Mouse (Mus musculus) fat pad, adult 2 months (tissue): Measurements from ENCODE around the gene Itm2b.

Experiments used
- DNase-seq: peaks from one replicate; pipeline ENCODE4 v3.0.0-alpha.2; 2011; ENCODE audit warnings: low read depth, low spot score; ENCODE audit errors: extremely low read depth

Itm2b gene

DNA sequence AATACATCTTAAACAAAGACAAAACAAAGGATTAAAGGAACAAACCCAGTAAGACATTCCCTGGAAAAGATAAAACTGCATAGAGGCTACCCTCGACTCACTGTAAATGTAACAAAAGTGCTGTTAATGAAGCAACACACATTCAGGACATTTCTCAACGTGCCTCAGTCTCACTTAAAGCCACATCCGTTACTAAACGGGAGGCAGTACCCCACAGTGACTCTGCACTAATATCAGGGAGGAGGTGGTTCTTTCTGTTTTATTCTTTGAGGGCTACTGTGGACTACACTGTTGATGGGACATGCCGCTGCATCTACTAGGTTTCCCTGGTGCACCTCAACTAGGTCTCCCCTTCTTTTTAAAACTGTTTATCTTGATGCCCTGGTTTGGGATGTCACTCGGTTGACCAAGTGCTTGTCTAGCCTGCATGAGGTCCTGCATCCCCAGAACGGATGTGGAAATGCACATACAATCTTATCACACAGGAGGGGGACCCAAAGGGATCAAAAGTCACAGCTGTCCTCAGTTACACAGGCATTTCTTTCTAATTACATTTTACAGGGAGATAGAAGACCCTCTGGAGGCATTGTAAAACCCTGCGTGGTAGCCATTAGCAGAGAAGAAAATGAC lies 13.4 kb upstream of the Itm2b start:
- DNase-seq: no peak

DNA sequence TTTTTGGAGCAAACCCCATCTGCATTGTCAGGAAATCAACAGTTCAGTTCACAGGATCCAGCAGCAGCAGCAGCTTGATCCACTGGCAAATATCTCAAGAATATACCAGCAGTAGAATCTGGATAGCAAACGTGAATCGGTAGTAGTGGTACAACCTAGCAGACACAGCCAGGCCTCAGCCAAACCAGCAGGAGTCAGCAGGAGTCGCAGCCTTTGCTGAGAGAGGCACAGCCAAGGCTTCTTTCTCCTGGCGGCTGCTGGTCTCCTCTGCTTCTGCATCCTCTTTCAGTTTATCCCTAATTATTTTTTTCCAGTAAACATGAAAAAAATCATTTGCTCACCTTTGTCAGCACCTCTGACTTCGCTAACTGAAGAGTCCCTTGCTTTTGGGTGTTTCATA lies 10.7 kb upstream of the Itm2b start:
- no peak for DNase-seq

DNA sequence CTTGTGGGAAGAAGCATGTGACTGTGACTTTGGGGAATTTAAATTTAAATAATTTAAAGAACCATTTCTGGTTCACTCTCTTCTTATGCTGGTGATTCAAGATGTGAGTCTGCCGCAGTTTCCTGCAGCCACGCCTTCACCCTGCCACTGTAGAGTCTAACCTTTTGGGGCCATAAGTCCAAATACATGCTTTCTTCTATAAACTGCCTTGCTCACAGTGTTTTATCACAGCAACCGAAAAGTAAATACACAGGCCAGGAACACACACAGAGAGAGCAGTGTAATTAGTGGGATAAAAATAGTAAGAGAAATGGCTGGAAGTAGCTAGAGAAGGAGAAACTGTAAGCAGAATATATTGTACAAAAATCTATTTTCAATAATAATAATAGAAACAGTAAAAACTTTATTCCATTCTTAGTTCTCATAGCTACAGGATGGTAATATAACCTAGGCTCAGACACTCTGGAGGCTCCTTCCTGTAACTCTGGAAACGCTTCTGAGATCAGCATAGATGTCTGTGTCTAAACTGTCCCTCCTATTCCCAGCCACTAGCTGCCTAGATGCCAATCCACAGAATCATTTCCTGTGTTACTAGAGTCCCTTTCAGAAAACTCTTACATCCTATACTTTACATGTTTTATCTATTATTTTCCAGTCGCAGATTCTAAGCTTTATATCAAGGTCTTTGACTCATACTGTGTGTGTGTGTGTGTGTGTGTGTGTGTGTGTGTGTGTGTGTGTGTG lies 9.3 kb upstream of the Itm2b start:
- no peak for DNase-seq

DNA sequence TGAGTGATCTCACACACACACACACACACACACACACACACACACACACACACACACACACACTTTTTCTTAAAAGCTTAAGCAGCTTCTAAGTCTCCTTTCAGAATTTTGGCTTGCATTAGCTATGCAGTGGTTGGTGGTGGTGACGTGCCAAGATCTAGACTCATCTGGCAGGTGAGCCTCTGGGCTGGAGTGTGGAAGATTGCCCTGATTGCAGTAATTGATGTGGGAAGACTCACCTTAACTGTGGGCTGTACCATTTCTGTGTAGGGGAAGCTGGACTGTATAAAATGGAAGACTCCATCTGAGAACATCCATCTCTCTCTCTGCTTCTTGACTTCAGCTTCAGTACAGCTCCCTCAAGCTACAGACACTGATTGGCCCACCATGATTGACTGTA lies 6.4 kb upstream of the Itm2b start:
- peak; percentile 85 for DNase-seq

DNA sequence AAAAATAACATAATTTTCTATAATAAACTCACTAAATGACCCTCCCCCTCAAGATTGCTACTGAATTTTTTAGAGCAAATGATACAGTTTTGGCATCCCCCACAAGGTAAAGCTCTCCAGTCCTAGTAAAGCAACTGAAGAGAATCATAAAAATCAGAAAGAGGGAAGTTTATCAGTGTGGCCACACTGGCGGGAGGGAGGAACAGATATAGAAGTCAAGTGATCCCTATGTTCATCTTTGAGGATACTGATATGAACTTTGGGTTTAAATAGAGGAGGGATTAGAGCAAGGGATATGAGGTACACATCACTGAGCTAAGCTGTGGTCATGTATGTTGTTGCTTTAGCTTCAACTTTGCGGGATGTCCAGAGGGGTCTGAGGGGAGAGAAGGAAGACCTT lies 5.1 kb upstream of the Itm2b start:
- DNase-seq: no peak

DNA sequence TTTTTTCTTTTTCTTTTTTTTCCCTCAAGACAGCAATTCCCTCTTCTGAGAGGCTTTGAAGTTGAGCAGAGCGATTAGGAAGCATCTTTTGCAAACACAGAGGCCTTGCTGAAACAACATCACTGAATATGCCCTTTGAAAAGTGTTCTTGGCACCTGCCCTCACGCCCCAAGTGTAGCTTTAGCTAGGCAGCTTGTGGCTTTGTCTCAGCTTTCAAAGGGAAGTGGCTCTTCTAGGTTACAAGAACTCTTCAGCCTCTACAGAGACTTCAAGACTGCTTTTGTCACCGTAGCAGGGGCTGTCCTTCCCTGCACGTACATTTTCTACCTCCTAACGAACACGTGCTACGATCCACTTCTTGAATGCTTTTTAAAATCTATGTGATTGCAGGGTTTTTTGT lies 4.0 kb upstream of the Itm2b start:
- no peak for DNase-seq

DNA sequence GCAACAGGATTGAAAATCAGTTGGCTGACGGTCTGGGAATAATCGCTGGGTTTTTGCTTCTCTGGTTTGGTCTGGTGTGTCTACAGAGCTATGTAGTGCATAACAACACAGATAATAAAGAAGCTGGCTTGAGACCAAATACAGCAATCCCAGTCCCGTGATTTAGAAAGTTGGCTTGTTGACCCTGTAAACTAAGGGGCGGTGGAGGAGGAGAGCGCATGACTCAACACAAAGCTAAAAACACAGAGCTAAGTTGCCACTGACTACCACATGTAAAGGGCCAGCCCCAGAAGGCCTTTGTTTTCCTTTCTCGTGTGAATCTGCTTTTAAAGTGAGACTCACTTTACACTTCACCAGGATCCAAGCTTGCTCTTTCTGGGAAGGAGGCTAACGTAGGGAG lies 3.5 kb upstream of the Itm2b start:
- no peak for DNase-seq

DNA sequence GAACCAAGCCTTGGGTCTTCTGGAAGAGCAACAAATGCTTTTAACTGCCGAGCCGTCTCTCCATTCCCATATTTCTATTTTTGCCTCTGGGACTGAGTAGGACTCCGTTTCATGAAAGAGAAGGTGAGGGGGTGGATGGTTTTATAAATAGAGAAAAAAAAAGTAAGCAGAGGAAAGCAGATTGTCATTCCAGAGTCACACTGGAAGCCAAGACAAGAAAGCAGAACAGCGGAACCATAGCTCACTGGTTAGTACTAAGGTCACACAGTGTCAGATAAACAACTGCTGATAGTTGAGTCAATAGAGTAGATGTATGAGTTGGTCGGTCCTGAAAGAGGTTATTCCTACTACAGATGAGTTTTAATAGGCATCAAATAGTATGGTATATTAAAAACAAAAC lies 1.4 kb upstream of the Itm2b start:
- no peak for DNase-seq

DNA sequence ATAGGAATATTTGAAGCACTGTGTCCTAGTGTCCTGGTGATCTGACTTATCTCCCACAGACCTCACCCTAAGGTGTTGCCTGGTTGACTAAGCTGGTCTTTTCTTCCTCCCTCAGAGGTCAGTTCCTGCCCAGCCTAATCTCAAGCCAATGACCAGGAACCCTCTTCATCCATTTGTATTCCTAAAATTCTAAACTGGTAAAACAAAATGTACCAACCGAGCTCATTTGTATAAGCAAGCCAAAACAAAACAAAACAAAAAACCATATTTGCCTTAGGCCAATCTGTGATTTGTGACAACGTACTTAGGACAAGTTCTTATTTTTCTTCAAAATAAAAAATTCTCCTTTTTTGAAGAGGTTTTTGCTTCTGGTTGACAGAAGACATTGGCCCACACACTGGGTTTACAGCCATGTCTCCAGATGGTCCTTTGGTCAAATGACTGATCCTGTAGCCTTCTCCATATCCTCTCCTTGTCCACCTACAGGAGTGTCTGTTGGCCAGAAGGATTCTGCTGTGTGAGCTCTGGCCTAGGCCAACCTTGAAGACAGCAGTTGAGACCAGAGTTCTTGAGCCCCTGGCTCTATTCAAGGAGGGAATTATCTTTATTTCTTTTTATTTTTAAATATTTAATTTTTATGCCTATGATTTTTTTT lies 758 bp upstream of the Itm2b start:
- no peak for DNase-seq

DNA sequence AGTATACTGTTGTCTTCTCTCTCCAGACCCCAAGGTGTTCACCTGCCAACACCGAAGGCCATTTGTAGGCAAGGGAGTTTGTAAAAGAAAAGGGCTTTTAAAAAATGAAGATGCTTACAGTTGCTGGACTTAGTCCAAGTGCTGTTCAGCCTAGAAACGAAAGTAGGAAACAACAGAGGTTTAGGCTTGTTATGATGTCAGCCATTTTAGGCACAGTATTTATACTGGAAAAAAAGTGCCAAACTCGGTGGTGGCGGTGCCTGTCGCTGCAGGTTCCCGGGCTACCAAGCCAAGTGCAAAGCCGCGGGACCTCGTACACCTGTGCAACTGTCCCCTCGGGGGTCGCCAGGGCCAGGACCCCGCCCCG lies 560 bp downstream of the Itm2b start:
- no peak for DNase-seq

DNA sequence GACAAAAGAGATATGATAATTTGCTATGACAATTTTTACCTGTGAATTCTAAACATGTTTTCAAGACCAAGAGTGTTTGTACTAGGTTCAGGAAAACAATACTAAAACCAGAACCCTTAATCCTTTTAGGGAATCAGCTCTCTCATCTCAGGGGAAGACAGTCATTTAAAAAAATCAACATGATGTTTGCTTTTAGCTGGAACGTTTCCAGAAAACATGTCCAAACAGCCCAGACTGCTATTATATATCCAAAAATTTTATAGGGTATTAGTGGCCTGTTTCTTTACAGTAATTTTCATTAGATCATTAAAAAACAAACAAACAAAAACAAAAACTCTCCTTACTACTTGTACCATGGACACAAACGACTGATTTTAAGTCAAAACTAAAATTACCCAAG lies 1.3 kb downstream of the Itm2b start:
- no peak for DNase-seq

DNA sequence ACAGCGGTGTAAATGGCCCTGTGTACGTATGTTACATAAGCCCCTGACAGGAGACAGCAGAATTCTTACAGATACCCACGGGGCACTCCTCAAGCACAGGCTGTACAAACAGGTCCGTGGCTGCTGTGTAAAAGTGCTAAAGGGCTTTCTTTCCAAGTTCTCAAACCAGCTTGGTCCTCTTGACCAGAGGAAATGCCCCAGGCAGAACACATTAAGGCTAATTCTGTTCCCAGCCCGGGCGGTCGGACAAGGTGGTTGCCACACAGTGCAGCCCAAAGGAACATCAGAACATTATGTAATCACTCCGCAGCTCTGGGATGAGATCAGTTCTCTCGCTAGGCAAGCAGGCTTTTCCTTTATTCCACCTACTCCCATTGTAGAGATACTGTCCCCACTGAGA lies 2.4 kb downstream of the Itm2b start:
- peak; percentile 92 for DNase-seq

DNA sequence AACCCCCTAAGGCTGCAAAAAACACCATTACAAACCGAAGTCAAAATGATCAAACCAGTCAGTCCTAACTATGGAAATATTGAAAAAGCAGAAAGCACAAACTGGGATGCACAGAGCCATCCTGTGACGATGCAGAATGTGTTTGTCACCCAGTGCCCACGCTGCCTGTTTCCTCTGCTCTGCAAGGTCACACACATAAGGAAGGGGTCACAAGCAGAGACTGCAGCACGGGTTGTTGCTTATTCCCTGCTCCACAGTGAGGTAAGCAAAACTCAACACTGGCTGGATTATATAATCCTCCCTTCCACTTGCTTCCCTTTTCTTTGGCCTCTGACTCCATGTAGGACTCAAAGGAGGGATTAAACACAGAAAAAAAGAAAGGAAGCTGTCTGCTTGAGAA lies 3.5 kb downstream of the Itm2b start:
- DNase-seq: no peak

DNA sequence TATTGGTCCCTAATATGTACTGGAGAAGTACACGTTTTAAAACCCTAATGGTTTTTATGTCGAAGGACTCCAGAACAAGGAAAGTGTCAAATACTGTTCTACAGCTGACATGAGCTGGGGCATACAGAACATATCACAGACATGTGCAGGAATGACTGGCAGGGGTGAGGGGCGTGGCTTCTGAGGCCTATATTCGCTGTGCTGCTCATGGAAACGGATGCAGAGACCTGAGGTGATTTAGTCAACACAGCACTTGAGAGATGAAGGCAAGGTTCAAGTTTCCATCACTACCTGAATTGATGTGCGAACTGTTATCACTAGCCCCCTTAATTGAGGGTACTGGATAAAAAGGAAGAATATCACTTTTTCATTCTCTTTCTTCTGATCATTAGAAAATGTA lies 7.3 kb downstream of the Itm2b start:
- DNase-seq: no peak

DNA sequence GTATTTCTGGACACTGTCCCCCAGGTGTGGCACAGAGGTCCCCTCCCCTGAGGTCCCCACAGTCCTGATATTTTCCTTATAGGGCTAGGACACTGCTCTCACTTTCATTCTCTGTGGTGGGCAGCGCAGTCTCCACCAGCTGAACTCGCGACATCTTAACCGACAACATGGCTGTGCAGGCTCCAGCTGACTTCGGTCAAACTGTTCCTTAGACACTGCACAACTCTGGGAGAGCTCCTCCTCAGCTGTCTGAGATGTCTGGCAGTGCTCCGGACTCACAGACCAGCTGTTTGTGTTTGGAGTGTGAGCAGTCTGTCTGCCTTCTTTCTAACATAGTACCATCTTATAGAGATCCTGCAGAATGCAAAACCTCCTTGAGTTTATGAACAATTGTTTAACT lies 8.2 kb downstream of the Itm2b start:
- no peak for DNase-seq

DNA sequence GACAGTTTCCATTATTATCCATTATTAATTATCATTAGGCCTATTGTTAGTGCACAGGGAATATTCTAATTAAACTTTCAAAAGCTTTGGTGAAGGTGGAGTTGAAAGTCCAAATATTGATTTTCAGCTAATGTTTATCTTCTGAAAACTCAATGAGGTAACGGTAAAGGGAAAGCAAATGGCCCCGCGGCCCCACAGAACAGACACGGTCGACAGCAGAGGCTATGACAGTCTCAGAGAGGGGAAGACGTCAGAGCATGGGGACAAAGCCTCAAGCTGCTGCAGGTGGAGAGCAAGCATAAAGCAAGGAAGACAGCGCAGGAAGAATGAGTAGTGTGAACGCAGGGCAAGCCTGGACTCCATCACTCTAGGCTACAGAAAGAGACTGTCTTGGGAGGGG lies 9.2 kb downstream of the Itm2b start:
- DNase-seq: no peak

DNA sequence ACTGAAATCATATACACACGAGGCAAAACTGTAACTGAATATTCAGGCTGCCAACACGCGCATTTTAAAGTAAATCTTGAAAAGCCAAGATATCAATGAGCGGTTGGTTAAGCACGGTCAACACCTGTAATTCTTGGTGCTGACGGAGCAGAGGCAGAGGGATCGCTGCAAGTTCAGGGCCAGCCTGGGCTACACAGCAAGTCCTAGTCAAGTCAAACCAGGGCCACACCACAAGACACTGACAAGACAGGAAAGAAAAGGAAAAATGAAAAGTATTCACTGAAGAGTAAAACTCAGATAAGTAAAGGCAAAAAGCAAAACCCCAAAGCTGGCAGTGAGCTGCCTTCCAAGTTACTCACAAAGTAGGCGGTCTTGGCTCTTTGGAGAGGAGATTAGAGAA lies 9.6 kb downstream of the Itm2b start:
- DNase-seq: no peak

DNA sequence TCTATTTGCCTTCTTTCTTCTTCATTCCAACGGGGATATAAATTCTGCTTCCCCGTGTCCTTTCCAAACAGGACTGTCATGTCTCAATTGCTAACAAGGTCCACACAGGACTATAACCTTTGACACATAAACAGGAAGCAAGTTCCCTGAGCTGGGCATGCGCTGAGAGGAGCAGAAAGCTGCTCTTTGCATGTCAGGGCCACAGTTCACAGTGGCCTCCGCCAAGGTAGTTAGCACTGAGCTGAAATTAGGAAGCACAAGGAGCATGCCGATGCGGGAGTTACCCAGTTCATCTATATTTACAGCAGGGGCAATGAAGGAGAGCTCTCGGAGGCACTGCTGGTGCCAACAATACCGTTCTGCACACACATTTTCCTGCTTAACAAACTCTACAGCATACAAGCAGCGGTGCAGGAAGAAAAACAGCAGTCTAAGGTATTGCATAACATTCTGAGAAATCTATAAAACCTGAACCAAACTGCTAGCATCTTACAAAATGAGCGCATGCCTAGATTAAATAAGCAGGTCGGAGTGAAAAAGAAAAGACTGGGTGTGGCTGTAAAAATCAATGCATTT lies 10.7 kb downstream of the Itm2b start:
- no peak for DNase-seq

DNA sequence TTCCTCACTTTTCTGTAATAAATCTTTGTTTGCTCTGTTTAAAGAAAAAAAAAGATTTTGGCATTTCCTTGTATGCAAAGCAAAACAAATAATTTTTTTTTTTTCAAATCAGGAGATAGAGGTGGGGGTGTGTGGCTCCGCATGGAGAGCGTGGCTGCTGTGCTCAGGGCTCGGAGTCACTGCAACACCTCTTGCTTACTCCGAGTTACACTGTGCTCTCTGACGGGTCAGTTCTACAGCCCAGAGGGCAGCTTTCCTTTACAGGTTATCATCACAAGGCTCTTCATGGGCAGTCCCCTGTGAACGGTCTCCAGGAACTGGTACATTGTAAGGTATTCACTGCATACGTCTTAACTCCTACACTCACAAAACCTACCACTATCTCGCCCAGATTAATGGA lies 11.5 kb downstream of the Itm2b start:
- DNase-seq: no peak

DNA sequence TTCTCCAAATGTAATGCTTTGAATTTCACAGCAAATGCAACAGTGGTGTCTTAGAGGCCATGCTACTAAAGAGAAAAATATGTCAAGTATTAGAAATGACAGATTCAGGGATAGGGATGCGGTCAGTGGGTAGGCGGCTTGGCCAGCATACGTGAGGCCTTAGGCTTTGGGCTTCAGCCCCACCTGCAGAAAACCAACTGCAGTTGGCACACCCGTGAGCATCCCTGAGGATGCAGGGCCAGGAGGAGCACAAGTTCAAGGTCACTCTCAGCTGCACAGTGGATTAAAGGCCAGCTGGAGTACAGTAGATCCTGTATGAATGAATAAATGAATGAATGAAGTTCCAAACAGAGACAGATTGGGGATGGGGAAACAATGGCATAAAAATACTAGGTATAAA lies 12.1 kb downstream of the Itm2b start:
- no peak for DNase-seq

DNA sequence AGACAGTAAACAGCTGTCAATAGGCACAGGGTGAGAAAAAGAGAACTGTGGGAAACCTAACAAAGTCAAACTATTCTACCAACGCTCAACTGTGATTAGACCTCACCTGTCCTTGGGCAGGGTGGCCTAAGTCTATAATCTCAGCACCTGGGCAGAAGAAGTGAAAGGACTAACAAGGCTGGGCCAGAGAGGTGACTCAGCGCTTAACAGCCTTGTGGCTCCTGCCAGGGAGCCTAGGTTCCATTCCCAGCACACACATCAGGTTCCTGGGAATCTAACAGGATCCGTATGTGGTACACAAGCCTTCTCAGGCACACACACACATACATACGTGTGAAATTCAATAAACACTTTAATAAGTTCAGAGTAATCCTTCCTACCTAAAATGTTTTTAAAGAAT lies 13.5 kb downstream of the Itm2b start:
- DNase-seq: no peak

DNA sequence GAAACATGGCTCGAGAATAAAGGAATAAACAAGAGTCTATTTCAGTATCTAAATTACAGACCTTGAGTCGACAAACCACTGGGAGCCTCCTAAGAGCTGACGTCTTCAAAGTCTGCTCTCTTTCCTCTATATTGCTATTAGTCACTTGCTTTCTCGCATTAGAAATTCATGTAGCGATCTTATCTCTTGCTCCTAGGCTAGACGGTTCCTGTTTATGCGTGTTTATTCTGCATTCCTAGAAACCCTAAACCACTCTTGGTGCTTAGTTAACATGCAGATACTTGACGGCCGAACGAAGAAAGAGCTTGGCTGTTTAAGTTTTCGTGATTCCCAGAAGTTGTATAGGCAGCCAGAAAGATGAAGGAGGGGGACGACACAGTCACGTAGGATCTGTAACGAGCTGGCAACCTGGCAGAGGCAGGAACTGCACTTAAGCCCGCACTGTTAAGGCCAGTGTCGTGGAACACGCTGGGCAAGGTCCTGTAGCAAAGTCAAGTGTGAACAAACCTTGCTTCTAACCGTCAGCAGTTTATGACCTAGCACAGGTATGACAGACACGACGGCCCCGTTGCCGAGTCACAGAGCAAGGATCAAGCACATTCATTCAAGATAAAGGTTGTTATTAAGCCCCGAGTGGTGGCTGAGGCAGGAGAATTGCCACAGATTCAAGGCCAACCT lies 14.3 kb downstream of the Itm2b start:
- peak; percentile 79 for DNase-seq
